Mouse (Mus musculus): ENCODE measurements at regions not wholly inside any gene's neighbourhood (a gene's known extent, or its start where the extent isn't known, plus 50 kb on each side); places are given as distances from the start of the nearest gene placed in this dataset.

DNA sequence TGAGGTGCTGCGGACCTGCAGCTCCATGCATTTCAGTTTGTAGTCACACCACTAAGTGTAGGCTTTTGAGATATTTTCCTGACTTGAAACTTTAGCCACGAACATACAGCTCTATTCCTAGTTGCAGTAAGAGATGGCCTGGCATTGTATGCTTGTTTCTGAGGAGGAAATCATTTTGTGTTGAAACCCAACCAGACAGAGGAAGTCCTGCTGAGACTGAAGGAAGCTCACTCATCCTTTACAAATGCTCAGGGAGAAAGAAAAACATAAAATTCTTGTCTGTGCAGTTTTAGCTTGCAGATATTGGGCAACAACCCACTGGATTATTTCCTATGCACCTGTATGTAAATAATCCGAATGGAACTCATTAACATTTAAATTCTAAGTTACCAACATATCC is 495.5 kb downstream of the Nova1 start:
- no peak for TF ChIP-seq CTCF (IDR thresholded peaks at IDR 0.05; ENCODE audit: low read depth)
- TF ChIP-seq EP300 (IDR thresholded peaks at IDR 0.05; ENCODE audit: low read depth): no peak
